ENCODE assay signal across 8 mouse cellular contexts in genomic region chr1:166319132-166319698, GRCm38 (mm10). TPM values are rescaled to one million over a fixed set of nuclear protein-coding genes. Genes with fewer than 3 reads are reported as not detected.
DNase-seq lines count a peak whose midpoint lies in the region; ATAC-seq and TF ChIP-seq lines count a peak whose summit lies in the region.

No protein-coding gene starts in this region.

- H3K9me3 ChIP-seq in CH12.LX (replicated peaks; ENCODE audit: low read length): no peaks in the 10 kb centered on the region
- no peaks in the 10 kb centered on the region for H3K9me3 ChIP-seq in kidney, embryonic 15.5 days (replicated peaks)

- in situ Hi-C loops in CH12.LX (cut with MboI; ENCODE audit: low pct_ligation_motif_present, low pct_unique_long_range_greater_than_20kb, low sequenced_read_pairs): loop anchor here (25.0 kb wide), 1 partner anchor 157 kb away; no protein-coding TSS in a partner anchor
- in situ Hi-C loops in Patski (cut with MboI; ENCODE audit: low pct_unique_long_range_greater_than_20kb): no loop called here

- TF ChIP-seq CTCF in CH12.LX (conservative IDR thresholded peaks at IDR 0.05 in 1 of 2, IDR thresholded peaks at IDR 0.05 in 1 of 2; ENCODE audit: low read depth in 2 of 2, low read length in 2 of 2) (peak in 1 of 2 experiments; percentile 86; a peak in 3 of 4 replicates), Patski (IDR thresholded peaks at IDR 0.05) (peak; percentile 72)

- no peak for ATAC-seq in Patski
- peak; percentile 82 for ATAC-seq in granulocyte monocyte progenitor cell, adult 5-6 weeks (replicated peaks; ENCODE audit: poor library complexity, severe bottlenecking)
- ATAC-seq in kidney, embryonic 15.5 days (replicated peaks; ENCODE audit: low FRiP score): peak; percentile 40; the same call in 1 of the 2 replicates
- ATAC-seq in erythroid progenitor cell, adult 5-6 weeks (replicated peaks; ENCODE audit: low FRiP score, poor library complexity, severe bottlenecking): no peak

- H3K27ac ChIP-seq in CH12.LX (ENCODE audit: insufficient read depth, low read depth): no peak overlapping the region
- no peak overlapping the region for H3K27ac ChIP-seq in kidney, embryonic 15.5 days

- H3K79me2 ChIP-seq in CH12.LX (replicated peaks; ENCODE audit: control insufficient read depth, extremely low read depth, insufficient read depth, poor library complexity, severe bottlenecking): no peaks in the 10 kb centered on the region

- peak; percentile 62 for DNase-seq in CH12.LX (ENCODE audit: extremely low read depth)
- DNase-seq in Patski (ENCODE audit: low read depth, low spot score): peak; percentile 41
- peak; percentile 49 to 71 for DNase-seq in cerebellum, postnatal 36 days
- DNase-seq in lung, postnatal 25 days (ENCODE audit: low spot score): peak; percentile 54
- DNase-seq in retina, postnatal 7 days (ENCODE audit: low read depth, low spot score): peak; percentile 57

- 11% methylated on average over 4 of the region's 4 CpGs for WGBS in kidney, embryonic 15.5 days

- no peak overlapping the region for H3K4me3 ChIP-seq in CH12.LX (replicated peaks in 1 of 3; ENCODE audit: low read depth in 2 of 3, low read length in 2 of 3, poor library complexity in 1 of 3)
- H3K4me3 ChIP-seq in kidney, embryonic 15.5 days (replicated peaks): no peak overlapping the region

- POLR2A ChIA-PET in Patski (lab: Charles Lee): no interaction called here

- dilution Hi-C loops in CH12.LX (cut with MboI; ENCODE audit: extremely low pct_ligation_motif_present, extremely low pct_unique_long_range_greater_than_20kb, low sequenced_read_pairs): no loop called here

- H3K9ac ChIP-seq in CH12.LX (ENCODE audit: insufficient read depth, low read depth): no peak overlapping the region
- H3K9ac ChIP-seq in kidney, embryonic 15.5 days: no peak overlapping the region

- TF ChIP-seq EP300 in CH12.LX (IDR thresholded peaks at IDR 0.05; ENCODE audit: low read length): no peak

- H3K4me2 ChIP-seq in CH12.LX (ENCODE audit: insufficient read depth, low read depth, poor library complexity, severe bottlenecking): no peak overlapping the region
- H3K4me2 ChIP-seq in kidney, embryonic 15.5 days: no peak overlapping the region

- H3K4me1 ChIP-seq in CH12.LX (ENCODE audit: control insufficient read depth in 1 of 2, insufficient read depth in 2 of 2): no peaks in the 10 kb centered on the region
- H3K4me1 ChIP-seq in kidney, embryonic 15.5 days: no peaks in the 10 kb centered on the region

- CTCF ChIA-PET in Patski (lab: Charles Lee): interaction anchor here (1.0 to 1.8 kb wide), 7 partner anchors 9 to 158 kb away, joined by 3 to 10 read pairs (median 4); no protein-coding TSS in a partner anchor

- no peaks in the 10 kb centered on the region for H3K36me3 ChIP-seq in CH12.LX (replicated peaks in 1 of 2; ENCODE audit: control insufficient read depth in 1 of 2, insufficient read depth in 1 of 2, low read length in 1 of 2)
- no peaks in the 10 kb centered on the region for H3K36me3 ChIP-seq in kidney, embryonic 15.5 days

- peak; percentile 84 for TF ChIP-seq RAD21 in CH12.LX (IDR thresholded peaks at IDR 0.05; ENCODE audit: low read depth, low read length)

- H3K27me3 ChIP-seq in CH12.LX (replicated peaks) (peaks cover 21% of the 10 kb centered on the region), Patski (peaks cover 20% of the 10 kb centered on the region)
- H3K27me3 ChIP-seq in kidney, embryonic 15.5 days: 0 out of 2 replicates have a peak, but pooled peaks cover 5% of the 10 kb centered on the region

- TF ChIP-seq POLR2A in CH12.LX (IDR thresholded peaks at IDR 0.05; ENCODE audit: low read depth, low read length): no peak

TF ChIP-seq in CH12.LX, 34 proteins besides CTCF, POLR2A, EP300 and RAD21:
- TF ChIP-seq SMC3 (IDR thresholded peaks at IDR 0.05; ENCODE audit: low read depth, low read length) (peak; percentile 89), IRF4 (IDR thresholded peaks at IDR 0.05; ENCODE audit: low read depth, low read length) (peak; percentile 46), TCF12 (IDR thresholded peaks at IDR 0.05; ENCODE audit: low read depth, low read length) (no peak), JUND (conservative IDR thresholded peaks at IDR 0.05; ENCODE audit: low read depth, low read length) (peak; percentile 50), JUN (IDR thresholded peaks at IDR 0.05; ENCODE audit: insufficient read depth, low read depth, low read length) (no peak; the same call in 1 of the 2 replicates), ZC3H11A (IDR thresholded peaks at IDR 0.05; ENCODE audit: low read depth, low read length) (no peak), MAZ (IDR thresholded peaks at IDR 0.05; ENCODE audit: low read depth, low read length) (no peak)

RNA-seq across cellular contexts. Expression of gene Tada1, which starts 59.7 kb away (rescaled TPM):
- total RNA-seq in CH12.LX (2012; rRNA removed): 46.3 and 49.9 TPM in 2 replicates
- 80.1 and 86.0 TPM in 2 replicates for total RNA-seq in CH12.LX (2014; rRNA removed)
- polyA plus RNA-seq in CH12.LX (2012; ENCODE audit: insufficient read length, low read depth): 49.6 and 59.5 TPM in 2 replicates
- 34.7 TPM for polyA plus RNA-seq in Patski (2021)
- 36.2 and 43.9 TPM in 2 replicates for total RNA-seq in granulocyte monocyte progenitor cell, adult 5-6 weeks (2014; fragmentation: Nextera tagmentation)
- total RNA-seq in granulocyte monocyte progenitor cell, adult 5-6 weeks (2017): 45.4 and 45.9 TPM in 2 replicates
- polyA plus RNA-seq in kidney, embryonic 15.5 days (2015; fragmentation: Nextera tagmentation; extraction: Ambion mirVana): 57.6 and 58.3 TPM in 2 replicates
- total RNA-seq in erythroid progenitor cell, adult 5-6 weeks (2015; ENCODE audit: low replicate concordance): 17.6 and 29.2 TPM in 2 replicates
- total RNA-seq in erythroid progenitor cell, adult 5-6 weeks (2017; ENCODE audit: low replicate concordance): 6.4 and 19.9 TPM in 2 replicates

Comparison
In these comparisons a context has a peak if more than half of its experiments do, and no peak if none do; other contexts are left out.
1. ATAC-seq: peak in granulocyte monocyte progenitor cell, adult 5-6 weeks (single experiment) and kidney, embryonic 15.5 days (single experiment); none in Patski (single experiment) and erythroid progenitor cell, adult 5-6 weeks (single experiment).
2. Peak in every context shown above with its lines, with median percentiles within 50 percentile points of each other: DNase-seq.